Mouse (Mus musculus) hindbrain, embryonic 15.5 days (tissue): ENCODE data around the gene Efna5. TPM values are rescaled to one million over a fixed set of nuclear protein-coding genes. Genes with fewer than 3 reads are reported as not detected.

Source experiments
- ATAC-seq: fragments of 200-750 bp; cut with Nextera tagmentation; 2 replicates; pipeline ENCODE4 v1.8.0; 2017; ENCODE audit warnings: low read depth, moderate number of reproducible peaks, moderate TSS enrichment; ENCODE audit not compliant: low FRiP score
- H3K27ac ChIP-seq: fragments of 300-500 bp; sonication (generic); replicated peaks from 2 replicates; pipeline ENCODE4 v1.5.1; 2015; ENCODE audit warnings: mild to moderate bottlenecking, inconsistent platforms
- H3K27me3 ChIP-seq: fragments of 300-500 bp; sonication (generic); 2 replicates; pipeline ENCODE4 v1.6.1; 2015; ENCODE audit warnings: control low read depth, inconsistent platforms
- H3K36me3 ChIP-seq: fragments of 300-500 bp; sonication (generic); 2 replicates; pipeline ENCODE4 v1.6.1; 2015; ENCODE audit warnings: control low read depth, inconsistent platforms
- H3K4me1 ChIP-seq: fragments of 300-500 bp; sonication (generic); replicated peaks from 2 replicates; pipeline ENCODE4 v1.6.1; 2015; ENCODE audit warnings: control low read depth, inconsistent platforms
- H3K4me2 ChIP-seq: fragments of 300-500 bp; sonication (generic); 2 replicates; pipeline ENCODE4 v1.6.1; 2015; ENCODE audit warnings: moderate library complexity, mild to moderate bottlenecking, inconsistent platforms
- H3K4me3 ChIP-seq: fragments of 300-500 bp; sonication (generic); 2 replicates; pipeline ENCODE4 v1.5.1; 2015; ENCODE audit warnings: mild to moderate bottlenecking, inconsistent platforms
- H3K9ac ChIP-seq: fragments of 300-500 bp; sonication (generic); 2 replicates; pipeline ENCODE4 v1.6.1; 2015; ENCODE audit warnings: inconsistent platforms
- H3K9me3 ChIP-seq: fragments of 300-500 bp; sonication (generic); 2 replicates; pipeline ENCODE4 v1.6.1; 2016; ENCODE audit warnings: control low read depth, inconsistent platforms
- WGBS: fragments of 180-500 bp; shearing (Covaris S2); methylation state at CpG from one replicate; pipeline ENCODE4 v1.1.7; 2015; 5-methylcytosine and 5-hydroxymethylcytosine counted together
- polyA plus RNA-seq: library from polyadenylated mRNA; unstranded; fragments of >200 nt; fragmentation: Nextera tagmentation; extraction: Ambion mirVana; gene quantifications from 2 replicates; pipeline ENCODE4 v1.2.1, GENCODE M21; 2015

The Efna5 gene
- polyA plus RNA-seq, 1 experiment from 2014 or later = 38.5 TPM

- Histone ChIP-seq H3K36me3 (no peaks in the 10 kb centered on the region), H3K9ac (peak overlapping the region; percentile 83), H3K4me1 (peaks cover 14% of the 10 kb centered on the region), H3K4me2 (peak overlapping the region; percentile 98), H3K27me3 (no peaks in the 10 kb centered on the region), H3K9me3 (no peaks in the 10 kb centered on the region), H3K27ac (peak overlapping the region; percentile 95), H3K4me3 (peak overlapping the region; percentile 73)
- 0% methylated on average over 45 of the region's 45 CpGs for WGBS
- ATAC-seq = no peak
Observed at GRCm38 (mm10) chr17:62879526-62880310, 1.4 kb downstream of the Efna5 start.

GRCm38 (mm10) chr17:62875727-62876126 is 5.4 kb downstream of the Efna5 start:
- no peaks in the 10 kb centered on the region for H3K9me3 ChIP-seq
- H3K4me3 ChIP-seq = no peak overlapping the region
- H3K9ac ChIP-seq = no peak overlapping the region
- no peak for ATAC-seq
- 19% methylated on average over 3 of the region's 3 CpGs for WGBS
- no peaks in the 10 kb centered on the region for H3K36me3 ChIP-seq
- no peak overlapping the region for H3K27ac ChIP-seq
- no peaks in the 10 kb centered on the region for H3K27me3 ChIP-seq
- H3K4me1 ChIP-seq = peaks cover 18% of the 10 kb centered on the region
- no peak overlapping the region for H3K4me2 ChIP-seq

GRCm38 (mm10) chr17:62871928-62872327 is 9.2 kb downstream of the Efna5 start:
- Histone ChIP-seq H3K4me1 (peaks cover 10% of the 10 kb centered on the region), H3K36me3 (no peaks in the 10 kb centered on the region), H3K27me3 (no peaks in the 10 kb centered on the region), H3K4me3 (no peak overlapping the region), H3K27ac (no peak overlapping the region), H3K9ac (no peak overlapping the region), H3K4me2 (no peak overlapping the region), H3K9me3 (no peaks in the 10 kb centered on the region)
- ATAC-seq = no peak
- 19% methylated on average over 3 of the region's 3 CpGs for WGBS

GRCm38 (mm10) chr17:62871191-62871590 is 9.9 kb downstream of the Efna5 start:
- H3K4me3 ChIP-seq = no peak overlapping the region
- 25% methylated on average over 5 of the region's 5 CpGs for WGBS
- ATAC-seq = no peak
- H3K9ac ChIP-seq = no peak overlapping the region
- no peak overlapping the region for H3K27ac ChIP-seq
- H3K4me2 ChIP-seq = no peak overlapping the region
- H3K9me3 ChIP-seq = no peaks in the 10 kb centered on the region
- H3K27me3 ChIP-seq = no peaks in the 10 kb centered on the region
- H3K36me3 ChIP-seq = no peaks in the 10 kb centered on the region
- peaks cover 9% of the 10 kb centered on the region for H3K4me1 ChIP-seq

- WGBS = 38% methylated on average over 5 of the region's 5 CpGs
- Histone ChIP-seq H3K27ac (no peak overlapping the region), H3K4me2 (no peak overlapping the region), H3K9me3 (no peaks in the 10 kb centered on the region), H3K36me3 (no peaks in the 10 kb centered on the region), H3K4me3 (no peak overlapping the region), H3K27me3 (no peaks in the 10 kb centered on the region), H3K4me1 (peaks cover 4% of the 10 kb centered on the region; the same call in 1 of the 2 replicates), H3K9ac (no peak overlapping the region)
- ATAC-seq = no peak
Observed at GRCm38 (mm10) chr17:62870446-62870845, 10.7 kb downstream of the Efna5 start.

GRCm38 (mm10) chr17:62864966-62865365 is 16.2 kb downstream of the Efna5 start:
- Histone ChIP-seq H3K4me1 (peaks cover 11% of the 10 kb centered on the region), H3K9me3 (no peaks in the 10 kb centered on the region), H3K36me3 (no peaks in the 10 kb centered on the region), H3K27me3 (no peaks in the 10 kb centered on the region), H3K27ac (no peak overlapping the region), H3K9ac (no peak overlapping the region), H3K4me3 (no peak overlapping the region), H3K4me2 (no peak overlapping the region)
- no peak for ATAC-seq
- WGBS = 92% methylated on average over 8 of the region's 8 CpGs

- peak overlapping the region; percentile 48 for H3K27ac ChIP-seq
- peak overlapping the region; percentile 24; the same call in 1 of the 2 replicates for H3K4me2 ChIP-seq
- ATAC-seq = no peak
- H3K4me1 ChIP-seq = peaks cover 11% of the 10 kb centered on the region
- WGBS = 40% methylated on average over 3 of the region's 3 CpGs
- no peaks in the 10 kb centered on the region for H3K9me3 ChIP-seq
- H3K4me3 ChIP-seq = no peak overlapping the region
- no peak overlapping the region for H3K9ac ChIP-seq
- H3K27me3 ChIP-seq = no peaks in the 10 kb centered on the region
- no peaks in the 10 kb centered on the region for H3K36me3 ChIP-seq
Observed at GRCm38 (mm10) chr17:62863004-62863403, 18.1 kb downstream of the Efna5 start.

- Histone ChIP-seq H3K9me3 (no peaks in the 10 kb centered on the region), H3K4me2 (peak overlapping the region; percentile 24), H3K27me3 (no peaks in the 10 kb centered on the region), H3K27ac (peak overlapping the region; percentile 48), H3K36me3 (no peaks in the 10 kb centered on the region), H3K4me1 (peaks cover 11% of the 10 kb centered on the region), H3K4me3 (no peak overlapping the region), H3K9ac (no peak overlapping the region)
- WGBS = 24% methylated on average over 12 of the region's 12 CpGs
- ATAC-seq = peak; percentile 90
Observed at GRCm38 (mm10) chr17:62862298-62862999, 18.7 kb downstream of the Efna5 start.

- Histone ChIP-seq H3K4me1 (peaks cover 14% of the 10 kb centered on the region), H3K4me2 (no peak overlapping the region), H3K27ac (no peak overlapping the region), H3K27me3 (no peaks in the 10 kb centered on the region), H3K36me3 (no peaks in the 10 kb centered on the region), H3K4me3 (no peak overlapping the region), H3K9me3 (no peaks in the 10 kb centered on the region), H3K9ac (no peak overlapping the region)
- no peak for ATAC-seq
- WGBS = 73% methylated on average over 8 of the region's 8 CpGs
Observed at GRCm38 (mm10) chr17:62857275-62857674, 23.8 kb downstream of the Efna5 start.

GRCm38 (mm10) chr17:62853741-62854140 is 27.4 kb downstream of the Efna5 start:
- no peak for ATAC-seq
- H3K4me3 ChIP-seq = no peak overlapping the region

GRCm38 (mm10) chr17:62852822-62853608 is 28.1 kb downstream of the Efna5 start:
- Histone ChIP-seq H3K27me3 (no peaks in the 10 kb centered on the region), H3K36me3 (no peaks in the 10 kb centered on the region), H3K9ac (no peak overlapping the region), H3K4me2 (peak overlapping the region; percentile 34), H3K4me1 (peaks cover 15% of the 10 kb centered on the region), H3K27ac (no peak overlapping the region), H3K4me3 (no peak overlapping the region), H3K9me3 (no peaks in the 10 kb centered on the region)
- WGBS = 6% methylated on average over 3 of the region's 3 CpGs
- ATAC-seq = peak; percentile 29; the same call in 1 of the 2 replicates

More at GRCm38 (mm10) chr17:62853741-62854140, 27.4 kb downstream of the Efna5 start:
- H3K4me2 ChIP-seq = peak overlapping the region; percentile 34
- H3K36me3 ChIP-seq = no peaks in the 10 kb centered on the region
- H3K27ac ChIP-seq = no peak overlapping the region
- no peaks in the 10 kb centered on the region for H3K9me3 ChIP-seq
- no peak overlapping the region for H3K9ac ChIP-seq
- H3K4me1 ChIP-seq = peaks cover 15% of the 10 kb centered on the region
- no peaks in the 10 kb centered on the region for H3K27me3 ChIP-seq
- WGBS = 9% methylated on average over 6 of the region's 6 CpGs

GRCm38 (mm10) chr17:62851268-62851667 is 29.8 kb downstream of the Efna5 start:
- no peak overlapping the region for H3K4me3 ChIP-seq
- H3K27ac ChIP-seq = no peak overlapping the region
- no peaks in the 10 kb centered on the region for H3K36me3 ChIP-seq
- no peaks in the 10 kb centered on the region for H3K27me3 ChIP-seq
- WGBS = 26% methylated on average over 7 of the region's 7 CpGs
- no peak overlapping the region for H3K4me2 ChIP-seq
- no peak for ATAC-seq
- peaks cover 17% of the 10 kb centered on the region for H3K4me1 ChIP-seq
- H3K9ac ChIP-seq = no peak overlapping the region
- no peaks in the 10 kb centered on the region for H3K9me3 ChIP-seq
